Mouse (Mus musculus): ENCODE data around the gene Syngr4. TPM values are rescaled to one million over a fixed set of nuclear protein-coding genes. Genes with fewer than 3 reads are reported as not detected.
"Not testable (repeated sequence)": the region's sequence is repeated elsewhere in the genome, so short reads cannot be mapped to it uniquely, and the experiment has no call there.

The Syngr4 gene
- polyA plus RNA-seq, 1 experiment from 2014 or later = not detected

DNA sequence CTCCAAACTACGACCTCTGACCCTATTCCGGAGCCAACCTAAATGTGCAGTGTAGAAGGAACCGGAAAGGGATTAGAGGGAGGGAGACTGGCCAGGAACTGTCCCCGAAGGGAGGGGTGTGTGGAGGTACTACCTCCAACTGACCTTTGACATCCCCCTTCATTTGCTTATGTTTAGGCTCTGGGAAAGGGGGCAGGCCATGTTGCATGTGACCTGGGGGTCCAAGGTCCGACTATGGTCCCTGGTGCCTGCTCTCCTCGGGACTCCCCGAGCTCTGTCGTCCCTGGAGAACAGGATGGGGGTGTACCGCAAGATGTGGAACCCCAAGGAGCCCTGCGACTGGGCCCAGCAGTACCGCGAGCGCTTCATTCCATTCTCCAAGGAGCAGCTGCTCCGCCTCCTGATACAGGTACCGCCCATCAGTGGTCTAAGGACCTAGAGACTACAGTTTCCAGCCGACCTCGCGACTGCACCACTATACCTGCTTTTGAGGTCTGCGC, 794 bp upstream of the Syngr4 start:
- Histone ChIP-seq H3K27ac (peak overlapping the region; percentile 84), H3K79me2 (ENCODE audit: inconsistent target) (no peaks in the 10 kb centered on the region), H3K36me3 (ENCODE audit: inconsistent target) (no peaks in the 10 kb centered on the region), H3K4me3 (ENCODE audit: inconsistent target) (peak overlapping the region; percentile 63)
- 3% methylated on average over 19 of the region's 19 CpGs for WGBS (ENCODE audit: missing documents)

DNA sequence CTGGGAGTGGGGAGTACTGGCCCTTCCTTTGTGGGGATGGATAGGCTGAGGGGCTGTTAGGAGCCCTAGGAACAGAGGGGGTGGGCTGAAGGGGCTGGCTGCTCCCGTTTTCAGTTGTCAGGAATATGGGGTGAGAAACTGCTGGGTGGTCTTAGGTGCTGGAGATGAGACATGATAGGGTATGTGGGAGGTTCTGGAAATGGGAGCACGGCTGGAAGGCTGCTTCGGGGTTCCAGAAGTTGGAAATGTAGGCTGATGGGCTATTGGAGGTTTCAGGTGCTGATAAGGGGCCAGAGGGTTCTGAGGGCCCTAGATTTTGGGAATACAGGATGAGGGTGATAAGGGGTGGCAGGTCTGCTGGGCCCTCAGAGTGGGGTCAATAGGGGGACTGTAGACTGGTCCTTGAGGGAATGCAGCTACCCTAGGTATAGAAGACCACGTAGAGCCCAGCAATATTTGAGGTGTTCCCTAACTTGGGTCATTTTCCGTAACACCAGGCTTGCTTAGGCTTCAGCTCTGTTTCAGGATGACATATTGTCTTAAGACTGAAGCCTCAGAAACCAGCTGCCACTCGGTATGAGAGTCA, 490 bp downstream of the Syngr4 start:
- no peaks in the 10 kb centered on the region for H3K36me3 ChIP-seq (ENCODE audit: inconsistent target)
- no peaks in the 10 kb centered on the region for H3K79me2 ChIP-seq (ENCODE audit: inconsistent target)
- WGBS (ENCODE audit: missing documents) = 70% methylated on average over 6 of the region's 6 CpGs
- H3K4me3 ChIP-seq (ENCODE audit: inconsistent target) = no peak overlapping the region
- peak overlapping the region; percentile 40; the same call in 1 of the 2 replicates for H3K27ac ChIP-seq

DNA sequence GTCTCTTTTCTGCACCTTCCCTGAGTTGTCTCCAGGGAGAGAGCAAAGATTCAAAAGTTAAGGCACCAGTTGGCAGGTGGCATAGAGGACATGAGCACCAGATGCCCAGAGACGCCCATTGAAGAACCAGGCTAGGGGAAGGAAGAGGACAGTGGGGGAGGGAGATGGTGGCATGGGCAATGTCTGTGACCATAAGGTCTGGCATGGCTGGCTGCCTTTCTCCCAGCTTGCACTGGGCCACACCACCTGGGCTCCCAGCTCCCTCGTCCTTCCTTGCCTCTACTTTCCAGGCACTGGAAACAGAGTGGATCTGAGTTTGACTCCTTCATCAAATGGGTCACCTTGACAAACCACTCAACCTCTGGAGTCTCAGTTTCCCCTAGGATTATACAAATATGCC, 3.9 kb downstream of the Syngr4 start:
- WGBS (ENCODE audit: missing documents) = 96% methylated on average over 2 of the region's 2 CpGs
- no peaks in the 10 kb centered on the region for H3K36me3 ChIP-seq (ENCODE audit: inconsistent target)
- H3K27ac ChIP-seq = no peak overlapping the region
- no peak overlapping the region for H3K4me3 ChIP-seq (ENCODE audit: inconsistent target)
- H3K79me2 ChIP-seq (ENCODE audit: inconsistent target) = no peaks in the 10 kb centered on the region

DNA sequence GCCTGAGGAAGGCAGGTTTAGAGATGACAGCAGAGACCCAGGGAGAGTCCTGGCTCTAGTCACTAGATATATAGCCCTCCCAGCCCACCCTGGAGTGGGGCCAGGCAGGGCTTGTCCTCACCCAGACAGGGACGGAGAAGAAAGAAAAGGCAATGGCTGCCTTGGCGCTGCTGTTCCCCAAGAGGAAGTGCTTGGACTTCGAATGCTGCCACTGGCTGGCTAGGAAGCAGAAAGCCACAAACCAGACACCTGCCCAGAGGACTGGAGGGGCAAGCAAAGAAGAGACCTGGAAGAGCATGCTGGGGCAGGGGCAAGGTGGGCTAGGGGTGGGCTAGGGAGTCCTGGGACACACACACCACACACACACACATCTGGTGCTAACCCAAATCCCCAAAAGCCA, 9.3 kb downstream of the Syngr4 start:
- whole genome bisulfite sequencing (ENCODE audit: missing documents) = 22% methylated on average over 3 of the region's 3 CpGs
- Histone ChIP-seq H3K79me2 (ENCODE audit: inconsistent target) (no peaks in the 10 kb centered on the region), H3K27ac (no peak overlapping the region), H3K36me3 (ENCODE audit: inconsistent target) (peaks cover 27% of the 10 kb centered on the region), H3K4me3 (ENCODE audit: inconsistent target) (no peak overlapping the region)

DNA sequence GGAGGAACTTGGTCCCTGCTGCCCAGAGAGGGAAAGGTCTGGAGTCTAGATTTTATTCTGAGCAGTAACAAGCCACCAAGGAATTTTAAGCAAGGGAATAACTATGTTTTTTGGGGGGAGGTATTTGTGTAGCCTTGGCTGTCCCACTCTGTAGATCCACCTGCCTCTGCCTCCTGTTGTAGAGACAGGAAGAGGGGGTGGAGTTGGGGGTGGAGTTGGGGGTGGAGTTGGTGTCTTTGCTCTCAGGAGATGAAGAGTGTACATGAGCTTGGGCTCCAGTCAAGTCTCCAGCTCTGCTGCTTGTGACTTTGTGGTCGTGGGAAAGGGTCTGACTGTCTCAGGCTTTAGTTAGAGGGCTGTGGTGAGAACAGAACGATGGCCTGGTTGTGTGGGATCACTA, 15.5 kb downstream of the Syngr4 start:
- 86% methylated on average over 2 of the region's 2 CpGs for WGBS (ENCODE audit: missing documents)
- no peak overlapping the region for H3K27ac ChIP-seq
- H3K4me3 ChIP-seq (ENCODE audit: inconsistent target) = no peak overlapping the region
- H3K36me3 ChIP-seq (ENCODE audit: inconsistent target) = peaks cover 89% of the 10 kb centered on the region
- H3K79me2 ChIP-seq (ENCODE audit: inconsistent target) = no peaks in the 10 kb centered on the region

GRCm38 (mm10) chr7:45880531-45880930, 16.0 kb downstream of the Syngr4 start:
- Histone ChIP-seq H3K4me3 (ENCODE audit: inconsistent target) (no peak overlapping the region), H3K27ac (no peak overlapping the region), H3K79me2 (ENCODE audit: inconsistent target) (peaks cover 4% of the 10 kb centered on the region; the same call in 1 of the 2 replicates), H3K36me3 (ENCODE audit: inconsistent target) (peaks cover 93% of the 10 kb centered on the region)
- WGBS (ENCODE audit: missing documents) = 98% methylated on average over 4 of the region's 4 CpGs

DNA sequence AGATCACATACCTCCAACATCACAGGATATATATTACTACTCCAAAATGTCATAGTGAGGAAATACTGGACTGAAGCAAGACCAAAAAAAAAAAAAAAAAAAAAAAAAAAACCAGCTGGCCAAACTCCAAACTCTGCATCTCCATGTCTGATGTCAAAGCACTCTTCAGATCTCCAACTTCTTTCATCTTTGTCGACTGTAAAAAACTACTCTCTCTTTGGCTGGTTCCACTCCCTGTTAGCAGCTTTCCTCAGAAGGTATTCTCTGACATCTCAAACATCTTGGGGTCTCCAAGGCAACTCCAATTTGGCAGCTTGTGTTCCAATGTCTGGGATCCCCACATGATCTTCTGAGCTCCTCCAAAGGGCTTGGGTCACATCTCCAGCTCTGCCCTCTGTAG, 18.2 kb downstream of the Syngr4 start, which contains the start of gene Grin2d:
Grin2d (minus strand) TSS at position 101 of the 400 bp plus-strand sequence.
- Histone ChIP-seq H3K36me3 (ENCODE audit: inconsistent target) (peaks cover 90% of the 10 kb centered on the region), H3K79me2 (ENCODE audit: inconsistent target) (peaks cover 27% of the 10 kb centered on the region)
- 78% methylated on average over 1 of the region's 1 CpGs for WGBS (ENCODE audit: missing documents)
- H3K27ac ChIP-seq; H3K4me3 ChIP-seq (ENCODE audit: inconsistent target): not testable (repeated sequence)

GRCm38 (mm10) chr7:45876895-45877294, 19.6 kb downstream of the Syngr4 start:
- WGBS (ENCODE audit: missing documents) = 95% methylated on average over 7 of the region's 7 CpGs
- Histone ChIP-seq H3K4me3 (ENCODE audit: inconsistent target) (no peak overlapping the region), H3K36me3 (ENCODE audit: inconsistent target) (peaks cover 76% of the 10 kb centered on the region), H3K27ac (no peak overlapping the region), H3K79me2 (ENCODE audit: inconsistent target) (peaks cover 30% of the 10 kb centered on the region)

- Histone ChIP-seq H3K79me2 (ENCODE audit: inconsistent target) (peaks cover 30% of the 10 kb centered on the region), H3K4me3 (ENCODE audit: inconsistent target) (peak overlapping the region; percentile 82), H3K27ac (peak overlapping the region; percentile 76), H3K36me3 (ENCODE audit: inconsistent target) (peaks cover 42% of the 10 kb centered on the region; the same call in 1 of the 2 replicates)
- WGBS (ENCODE audit: missing documents) = 1% methylated on average over 25 of the region's 28 CpGs
Observed at GRCm38 (mm10) chr7:45873061-45873947, 23.2 kb downstream of the Syngr4 start.

DNA sequence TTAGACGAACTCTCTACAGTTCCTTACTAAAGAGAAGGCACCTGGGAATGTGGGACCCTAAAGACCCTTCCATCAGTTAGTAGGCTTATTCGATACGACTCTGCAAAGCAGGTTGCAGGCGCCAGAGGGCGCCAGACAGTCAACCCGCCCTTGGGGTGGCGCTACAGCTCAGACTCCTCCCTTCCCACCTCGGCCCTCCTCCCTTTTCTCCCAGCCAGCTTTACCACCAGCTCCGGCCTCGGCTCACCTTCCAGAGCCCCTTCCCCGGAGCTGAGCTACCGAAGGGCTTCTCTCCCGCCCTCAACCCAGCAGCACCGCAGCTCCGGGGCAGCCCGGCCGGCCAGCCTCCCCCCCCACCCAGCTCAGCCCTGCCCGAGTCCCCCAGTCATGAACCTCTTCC, 23.9 kb downstream of the Syngr4 start, which contains the start of gene Kdelr1:
Kdelr1 (plus strand) TSS at position 149 of the 400 bp plus-strand sequence.
- Histone ChIP-seq H3K36me3 (ENCODE audit: inconsistent target) (peaks cover 35% of the 10 kb centered on the region; the same call in 1 of the 2 replicates), H3K4me3 (ENCODE audit: inconsistent target) (peak within 1 kb of the TSS; percentile 82), H3K27ac (peak within 1 kb of the TSS; percentile 76), H3K79me2 (ENCODE audit: inconsistent target) (peaks cover 30% of the 10 kb centered on the region)
- 4% methylated on average over 18 of the region's 18 CpGs for WGBS (ENCODE audit: missing documents)

GRCm38 (mm10) chr7:45870282-45871058, 26.0 kb downstream of the Syngr4 start:
- H3K27ac ChIP-seq = no peak overlapping the region
- H3K79me2 ChIP-seq (ENCODE audit: inconsistent target) = peaks cover 25% of the 10 kb centered on the region
- peaks cover 13% of the 10 kb centered on the region; the same call in 1 of the 2 replicates for H3K36me3 ChIP-seq (ENCODE audit: inconsistent target)
- H3K4me3 ChIP-seq (ENCODE audit: inconsistent target) = no peak overlapping the region
- 6% methylated on average over 29 of the region's 30 CpGs for WGBS (ENCODE audit: missing documents)

DNA sequence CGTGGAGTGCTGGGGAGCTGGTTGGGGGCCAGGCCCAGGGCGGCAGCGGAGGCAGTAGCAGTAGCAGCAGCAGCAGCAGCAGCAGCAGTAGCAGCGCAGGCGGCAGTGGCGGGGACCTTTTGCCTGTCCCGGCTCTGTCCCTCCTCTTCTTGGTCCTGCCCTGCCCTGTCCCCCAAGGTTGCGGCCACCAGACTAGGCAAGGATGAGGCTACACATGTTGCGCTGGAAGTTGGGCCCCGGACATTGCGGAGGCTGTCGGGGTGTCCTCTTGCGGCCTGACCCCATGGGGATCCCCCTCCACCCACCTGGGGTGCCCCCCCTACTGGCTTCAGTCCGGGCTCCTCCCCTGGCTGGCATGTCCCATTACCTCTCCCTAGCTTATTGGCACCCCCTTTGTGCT, 26.7 kb downstream of the Syngr4 start:
- Histone ChIP-seq H3K36me3 (ENCODE audit: inconsistent target) (peaks cover 6% of the 10 kb centered on the region; the same call in 1 of the 2 replicates), H3K4me3 (ENCODE audit: inconsistent target) (no peak overlapping the region), H3K27ac (no peak overlapping the region), H3K79me2 (ENCODE audit: inconsistent target) (peaks cover 19% of the 10 kb centered on the region)
- 6% methylated on average over 14 of the region's 14 CpGs for WGBS (ENCODE audit: missing documents)

DNA sequence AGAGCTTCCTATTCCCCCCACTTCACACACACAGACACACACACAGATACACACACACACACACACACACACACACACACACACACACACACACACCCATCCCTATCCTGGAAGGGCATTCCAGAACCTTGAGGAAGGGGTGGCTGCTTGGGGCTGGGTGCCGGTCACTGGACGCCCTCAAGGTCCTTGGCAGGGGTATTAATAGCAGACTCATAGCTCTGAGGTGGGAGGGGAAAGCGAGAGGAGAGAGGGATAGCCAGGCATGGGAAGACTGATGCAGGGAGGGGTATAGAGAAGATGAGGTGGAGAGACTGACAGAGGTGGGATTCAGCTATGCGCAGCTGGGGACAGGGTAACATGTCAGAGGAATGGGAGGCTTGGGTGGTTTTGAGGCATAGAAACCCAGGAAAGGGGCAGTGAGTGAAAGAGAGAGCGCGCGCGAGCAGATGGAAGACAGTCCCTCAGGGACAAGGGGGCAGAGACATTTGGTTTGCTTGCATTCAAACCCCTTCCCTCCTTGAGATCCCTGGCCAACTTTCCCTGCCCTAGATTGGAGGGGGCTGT, 27.3 kb downstream of the Syngr4 start:
- H3K4me3 ChIP-seq (ENCODE audit: inconsistent target) = no peak overlapping the region
- H3K27ac ChIP-seq = no peak overlapping the region
- 0 out of 2 replicates have a peak, but pooled peaks cover under 1% of the 10 kb centered on the region for H3K36me3 ChIP-seq (ENCODE audit: inconsistent target)
- H3K79me2 ChIP-seq (ENCODE audit: inconsistent target) = peaks cover 13% of the 10 kb centered on the region
- 69% methylated on average over 8 of the region's 8 CpGs for WGBS (ENCODE audit: missing documents)

DNA sequence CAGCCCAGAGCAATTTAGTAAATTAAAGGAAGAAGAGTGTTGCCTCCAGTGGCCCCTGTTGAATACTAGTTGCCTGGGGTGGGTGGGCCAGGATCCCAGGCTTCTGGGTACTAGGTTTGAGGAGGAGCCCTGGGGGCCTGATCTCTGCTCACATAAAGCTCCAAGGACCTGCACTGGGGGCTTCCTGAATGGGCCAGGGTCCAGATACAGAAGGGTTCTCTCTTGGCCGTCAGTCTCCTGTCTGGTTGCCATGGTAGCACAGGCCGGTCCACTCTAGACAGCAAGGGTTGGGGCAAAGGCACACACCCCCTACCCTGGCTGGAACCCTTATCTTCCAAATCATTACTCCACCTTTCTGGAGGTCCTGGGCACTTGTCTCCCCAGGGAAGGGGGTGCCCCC, 28.6 kb downstream of the Syngr4 start:
- H3K27ac ChIP-seq = no peak overlapping the region
- H3K36me3 ChIP-seq (ENCODE audit: inconsistent target) = no peaks in the 10 kb centered on the region
- no peaks in the 10 kb centered on the region; the same call in 1 of the 2 replicates for H3K79me2 ChIP-seq (ENCODE audit: inconsistent target)
- WGBS (ENCODE audit: missing documents) = 96% methylated on average over 2 of the region's 2 CpGs
- H3K4me3 ChIP-seq (ENCODE audit: inconsistent target) = no peak overlapping the region

All from macrophage (primary cell).